Mouse (Mus musculus) ES-Bruce4 (cell line): ENCODE measurements around the gene Tmem81.

Source experiments
- CTCF ChIP-seq: IDR thresholded peaks from one replicate; pipeline ENCODE4 v1.8.1; 2011; ENCODE audit warnings: low read depth, low read length
- EP300 ChIP-seq: IDR thresholded peaks from 2 replicates; pipeline ENCODE4 v1.6.1; 2011; ENCODE audit warnings: low read depth, low read length; ENCODE audit not compliant: insufficient read depth

GRCm38 (mm10) chr1:132509771-132510170, 3.7 kb downstream of the Tmem81 start:
- TF ChIP-seq CTCF, result no peak
- TF ChIP-seq EP300, result no peak
